Mouse (Mus musculus) heart, embryonic 14.5 days (tissue): Measurements from ENCODE around the gene Chd2. TPM values are rescaled to one million over a fixed set of nuclear protein-coding genes. Genes with fewer than 3 reads are reported as not detected.

Experiments used
- ATAC-seq: fragments of 200-750 bp; cut with Nextera tagmentation; 2 replicates; pipeline ENCODE4 v1.8.0; 2017; ENCODE audit warnings: low read depth, moderate TSS enrichment; ENCODE audit not compliant: insufficient number of reproducible peaks, insufficient read depth, low FRiP score
- H3K27ac ChIP-seq, 2 experiments: fragments of 200-500 bp in 1 of 2; fragments of 300-500 bp in 1 of 2; sonication (generic) in 1 of 2; replicated peaks in 1 of 2; 2 replicates each; pipeline ENCODE4 v1.5.1; 2012 to 2014; ENCODE audit warnings: low read depth in 2 of 2, low read length in 2 of 2, control low read depth in 1 of 2, mild to moderate bottlenecking in 1 of 2, mixed read lengths in 1 of 2; ENCODE audit not compliant: control insufficient read depth in 1 of 2, insufficient read depth in 1 of 2
- H3K27me3 ChIP-seq: fragments of 300-500 bp; sonication (generic); 2 replicates; pipeline ENCODE4 v1.6.1; 2014; ENCODE audit warnings: mild to moderate bottlenecking, low read length, control low read depth; ENCODE audit not compliant: control insufficient read depth, insufficient read depth
- H3K36me3 ChIP-seq: fragments of 300-500 bp; sonication (generic); 2 replicates; pipeline ENCODE4 v1.6.1; 2014; ENCODE audit warnings: mild to moderate bottlenecking, control low read depth, low read length, mixed read lengths; ENCODE audit not compliant: control insufficient read depth, insufficient read depth
- H3K4me1 ChIP-seq, 2 experiments: fragments of 200-500 bp in 1 of 2; fragments of 300-500 bp in 1 of 2; sonication (generic) in 1 of 2; 2 replicates each; pipeline ENCODE4 v1.6.1; 2012 to 2014; ENCODE audit warnings: low read length in 2 of 2, control low read depth in 1 of 2, mixed read lengths in 1 of 2; ENCODE audit not compliant: control insufficient read depth in 2 of 2, insufficient read depth in 2 of 2
- H3K4me2 ChIP-seq: fragments of 300-500 bp; sonication (generic); 2 replicates; pipeline ENCODE4 v1.6.1; 2014; ENCODE audit warnings: mild to moderate bottlenecking, low read length
- H3K4me3 ChIP-seq, 2 experiments: fragments of 200-500 bp in 1 of 2; fragments of 300-500 bp in 1 of 2; sonication (generic) in 1 of 2; 2 replicates each; pipeline ENCODE4 v1.5.1; 2012 to 2014; ENCODE audit warnings: low read length in 2 of 2, mild to moderate bottlenecking in 2 of 2, control low read depth in 1 of 2, low read depth in 1 of 2, moderate library complexity in 1 of 2; ENCODE audit not compliant: control insufficient read depth in 1 of 2, insufficient read depth in 1 of 2
- H3K9ac ChIP-seq: fragments of 300-500 bp; sonication (generic); 2 replicates; pipeline ENCODE4 v1.6.1; 2014; ENCODE audit warnings: mild to moderate bottlenecking, low read length
- H3K9me3 ChIP-seq: fragments of 300-500 bp; sonication (generic); 2 replicates; pipeline ENCODE4 v1.6.1; 2016; ENCODE audit warnings: low read length, control low read depth; ENCODE audit not compliant: control insufficient read depth
- WGBS: fragments of 180-500 bp; shearing (Covaris S2); extraction: QIAGEN DNeasy Blood & Tissue Kit; methylation state at CpG from one replicate; pipeline ENCODE4 v1.1.7; 2014; 5-methylcytosine and 5-hydroxymethylcytosine counted together
- polyA plus RNA-seq: library from polyadenylated mRNA; unstranded; fragments of >200 nt; fragmentation: Nextera tagmentation; extraction: Ambion mirVana; gene quantifications from 2 replicates; pipeline ENCODE4 v1.2.1, GENCODE M21; 2014

Chd2 gene
- polyA plus RNA-seq, 1 experiment from 2014 or later, result 46.9 TPM

- Histone ChIP-seq H3K4me2 (peak overlapping the region; percentile 71), H3K27me3 (no peaks in the 10 kb centered on the region), H3K4me1 (peaks cover 5 to 14% of the 10 kb centered on the region in 2 experiments; a peak in 2 of 4 replicates), H3K27ac (0 out of 4 replicates have a peak overlapping the region, but pooled peaks of 1 of the 2 experiments have one; percentile 100), H3K4me3 (peak overlapping the region in 1 of 2 experiments; percentile 100; a peak in 2 of 4 replicates), H3K9ac (peak overlapping the region; percentile 100), H3K9me3 (no peaks in the 10 kb centered on the region), H3K36me3 (peaks cover 19% of the 10 kb centered on the region)
- WGBS, result 7% methylated on average over 4 of the region's 4 CpGs
- ATAC-seq, result no peak
These were observed 14.4 kb upstream of the Chd2 start for GRCm38 (mm10) chr7:73555918-73556580.

- Histone ChIP-seq H3K4me3 (no peak overlapping the region), H3K9me3 (no peaks in the 10 kb centered on the region), H3K9ac (peak overlapping the region; percentile 56; the same call in 1 of the 2 replicates), H3K27me3 (no peaks in the 10 kb centered on the region), H3K36me3 (peaks cover 28% of the 10 kb centered on the region), H3K27ac (no peak overlapping the region), H3K4me1 (peaks cover 5 to 13% of the 10 kb centered on the region in 2 experiments; a peak in 2 of 4 replicates), H3K4me2 (peak overlapping the region; percentile 52)
- no peak for ATAC-seq
- 39% methylated on average over 2 of the region's 2 CpGs for WGBS
These were observed 13.2 kb upstream of the Chd2 start for GRCm38 (mm10) chr7:73554849-73555248.

- no peak for ATAC-seq
- peak overlapping the region; percentile 60 for H3K4me2 ChIP-seq
- peaks cover 41% of the 10 kb centered on the region for H3K36me3 ChIP-seq
- H3K27me3 ChIP-seq, result no peaks in the 10 kb centered on the region
- H3K4me1 ChIP-seq, result peaks cover 2 to 14% of the 10 kb centered on the region in 2 experiments; a peak in 1 of 4 replicates
- H3K9me3 ChIP-seq, result no peaks in the 10 kb centered on the region
- H3K27ac ChIP-seq, result no peak overlapping the region
- H3K9ac ChIP-seq, result 0 out of 2 replicates have a peak overlapping the region, but pooled peaks have one; percentile 61
- 43% methylated on average over 2 of the region's 2 CpGs for WGBS
- H3K4me3 ChIP-seq, result peak overlapping the region in 1 of 2 experiments; percentile 26; a peak in 1 of 4 replicates
These were observed 11.5 kb upstream of the Chd2 start for GRCm38 (mm10) chr7:73553160-73553559.

- ATAC-seq, result no peak; the same call in 1 of the 2 replicates
These were observed 10.6 kb upstream of the Chd2 start for GRCm38 (mm10) chr7:73552054-73552750.

GRCm38 (mm10) chr7:73551370-73551769, 9.7 kb upstream of the Chd2 start:
- Histone ChIP-seq H3K27ac (no peak overlapping the region), H3K4me3 (no peak overlapping the region), H3K9me3 (no peaks in the 10 kb centered on the region), H3K9ac (no peak overlapping the region), H3K36me3 (peaks cover 52% of the 10 kb centered on the region), H3K4me1 (peaks cover 4 to 26% of the 10 kb centered on the region in 2 experiments), H3K27me3 (no peaks in the 10 kb centered on the region), H3K4me2 (peak overlapping the region; percentile 60; the same call in 1 of the 2 replicates)
- no peak for ATAC-seq

More at GRCm38 (mm10) chr7:73552054-73552750, 10.6 kb upstream of the Chd2 start:
- Histone ChIP-seq H3K27ac (peak overlapping the region in 1 of 2 experiments; percentile 50; a peak in 1 of 4 replicates), H3K4me3 (peak overlapping the region in 1 of 2 experiments; percentile 26; a peak in 3 of 4 replicates), H3K27me3 (no peaks in the 10 kb centered on the region), H3K9me3 (no peaks in the 10 kb centered on the region), H3K4me1 (peaks cover 4 to 19% of the 10 kb centered on the region in 2 experiments), H3K36me3 (peaks cover 45% of the 10 kb centered on the region), H3K9ac (peak overlapping the region; percentile 61), H3K4me2 (peak overlapping the region; percentile 60)
- WGBS, result 59% methylated on average over 7 of the region's 7 CpGs

- no peak overlapping the region for H3K4me3 ChIP-seq
These were observed 6.4 kb upstream of the Chd2 start for GRCm38 (mm10) chr7:73548051-73548450.

More at GRCm38 (mm10) chr7:73548051-73548450, 6.4 kb upstream of the Chd2 start:
- ATAC-seq, result no peak
- no peaks in the 10 kb centered on the region for H3K27me3 ChIP-seq
- H3K9ac ChIP-seq, result no peak overlapping the region
- peaks cover 71% of the 10 kb centered on the region for H3K36me3 ChIP-seq
- 70% methylated on average over 2 of the region's 2 CpGs for WGBS
- peaks cover 4 to 31% of the 10 kb centered on the region in 2 experiments for H3K4me1 ChIP-seq
- no peak overlapping the region for H3K27ac ChIP-seq
- peak overlapping the region; percentile 16; the same call in 1 of the 2 replicates for H3K4me2 ChIP-seq
- H3K9me3 ChIP-seq, result no peaks in the 10 kb centered on the region
